Mouse (Mus musculus) frontal cortex, adult 2 months (tissue): Measurements from ENCODE around the gene Ccng1. TPM values are rescaled to one million over a fixed set of nuclear protein-coding genes. Genes with fewer than 3 reads are reported as not detected.
"Not testable (repeated sequence)": the region's sequence is repeated elsewhere in the genome, so short reads cannot be mapped to it uniquely, and the experiment has no call there.

Source experiments
- DNase-seq, 2 experiments: peaks; one replicate each; pipeline ENCODE4 v3.0.0; 2022; ENCODE audit warnings: low spot score in 1 of 2; ENCODE audit errors: extremely low spot score in 1 of 2
- polyA plus RNA-seq: library from polyadenylated mRNA; depleted of rRNA; stranded (reverse); fragments of >200 nt; gene quantifications from 2 replicates; pipeline ENCODE4 v1.2.3, GENCODE M21; 2012; rRNA removed

Gene Ccng1
- polyA plus RNA-seq, 1 experiment = 31.0 TPM

DNA sequence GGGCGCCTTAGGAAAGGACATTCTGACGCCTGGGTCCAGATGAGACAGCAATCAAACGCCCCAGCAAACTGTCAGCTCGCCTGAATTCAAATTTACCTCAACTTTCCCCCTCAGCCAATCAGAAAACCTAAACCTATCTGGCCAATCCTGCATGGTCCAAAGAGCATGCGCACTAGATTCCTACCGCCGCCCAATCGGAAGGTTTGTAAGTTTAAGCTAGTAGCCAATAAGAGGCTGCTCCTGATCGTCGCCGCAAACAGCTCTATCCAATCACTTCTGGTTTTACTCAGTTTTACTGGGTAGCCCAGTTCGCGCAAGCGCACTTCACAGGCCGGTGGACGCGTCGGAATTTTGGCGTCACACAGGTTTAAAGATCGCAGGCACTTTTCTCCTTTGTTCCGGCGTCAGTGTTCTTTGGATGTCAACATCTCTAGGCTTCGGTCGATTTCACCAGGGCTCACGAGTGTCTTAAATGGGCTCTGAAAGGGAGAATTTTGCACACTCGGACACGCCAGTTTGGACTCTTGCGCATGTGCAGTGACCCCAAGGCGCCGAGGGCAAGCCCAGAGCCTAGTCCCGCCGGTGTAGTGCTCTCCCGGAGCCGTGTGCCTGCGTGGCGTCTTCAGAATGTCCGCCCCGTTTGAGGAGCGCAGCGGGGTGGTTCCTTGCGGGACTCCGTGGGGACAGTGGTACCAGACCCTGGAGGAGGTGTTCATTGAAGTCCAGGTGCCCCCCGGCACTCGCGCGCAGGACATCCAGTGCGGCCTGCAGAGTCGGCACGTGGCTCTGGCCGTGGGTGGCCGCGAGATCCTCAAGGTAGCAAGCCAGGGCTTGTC lies 21.6 kb downstream of the Ccng1 start, which contains the start of the genes Hmmr and Nudcd2:
Hmmr (minus strand) TSS at position 84 of the 836 bp plus-strand sequence.
Nudcd2 (plus strand) TSS at position 329 of the 836 bp plus-strand sequence.
- peak; percentile 97 to 98 for DNase-seq

DNA sequence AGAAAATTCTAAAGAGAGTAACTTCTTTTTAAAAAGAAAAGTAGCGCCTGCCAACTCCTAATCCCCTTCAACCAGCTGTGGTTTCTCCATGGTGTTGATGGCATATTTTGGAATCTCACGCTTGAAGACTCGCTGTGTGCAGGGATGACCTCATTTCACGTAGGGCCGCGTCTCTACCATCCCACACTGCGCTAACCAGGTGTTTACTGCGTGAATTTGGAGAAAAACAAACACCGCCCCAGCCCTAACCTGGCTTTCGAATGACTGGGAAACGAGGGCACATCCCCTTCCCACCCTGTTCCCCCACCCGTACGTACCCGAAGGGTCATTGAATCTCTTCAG lies 22.1 kb downstream of the Ccng1 start:
- no peak for DNase-seq

DNA sequence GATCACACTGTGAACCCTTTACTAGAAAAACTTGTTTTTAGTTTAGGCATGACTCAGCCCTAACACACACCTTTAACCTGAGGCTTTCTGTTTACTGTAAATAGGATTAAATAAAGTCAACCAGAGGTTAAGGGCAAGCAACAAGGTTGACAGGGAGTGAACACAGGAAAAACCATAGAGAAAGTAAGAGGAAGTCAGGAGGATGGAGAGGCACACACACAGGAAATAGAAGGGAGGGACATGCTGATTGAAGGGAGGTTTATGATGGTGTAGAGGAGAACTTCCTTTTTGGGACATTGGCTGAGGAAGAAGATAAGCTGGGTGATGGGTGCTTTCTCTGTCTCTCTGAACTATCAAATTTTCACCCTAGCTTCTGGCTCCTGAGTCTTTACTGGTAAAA lies 36.8 kb downstream of the Ccng1 start:
- no peak for DNase-seq

DNA sequence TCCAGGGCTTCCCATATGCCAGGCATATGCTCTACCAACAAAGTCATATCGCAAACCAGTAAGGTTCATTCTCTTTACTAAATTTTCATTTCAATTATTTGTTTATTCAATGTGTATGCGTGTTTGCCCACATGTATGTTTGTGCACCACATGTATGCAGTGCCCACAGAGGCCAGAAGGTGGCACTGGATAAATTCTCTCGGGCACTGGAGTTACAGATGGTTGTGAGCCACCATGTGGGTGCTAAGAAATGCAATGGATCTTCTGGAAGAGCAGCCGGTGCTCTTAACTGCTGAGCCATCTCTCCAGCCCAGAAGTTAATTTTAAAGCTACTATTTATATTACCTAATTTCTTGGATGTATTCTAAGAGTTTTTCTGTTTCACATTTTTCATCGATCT lies 39.6 kb downstream of the Ccng1 start:
- DNase-seq = no peak

DNA sequence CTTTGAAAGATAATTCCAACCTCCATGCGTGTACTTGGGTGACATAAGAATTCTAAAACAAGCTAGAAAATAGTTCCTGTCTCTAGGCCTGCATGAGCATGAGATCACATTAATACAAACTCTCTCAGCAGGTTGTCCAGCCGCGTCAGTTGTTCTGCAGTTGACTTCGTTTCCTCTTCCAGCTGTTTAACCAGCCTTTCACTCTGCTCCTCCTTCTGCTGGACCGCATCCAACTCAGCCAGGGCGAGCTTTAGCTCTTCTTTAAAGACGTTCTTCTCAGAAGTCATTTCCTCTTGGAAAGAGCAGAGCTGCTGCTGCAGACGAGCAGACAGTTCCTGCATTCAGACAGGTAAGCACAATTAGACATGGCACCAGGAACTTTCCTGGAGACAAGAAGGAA lies 41.3 kb downstream of the Ccng1 start:
- DNase-seq = no peak

DNA sequence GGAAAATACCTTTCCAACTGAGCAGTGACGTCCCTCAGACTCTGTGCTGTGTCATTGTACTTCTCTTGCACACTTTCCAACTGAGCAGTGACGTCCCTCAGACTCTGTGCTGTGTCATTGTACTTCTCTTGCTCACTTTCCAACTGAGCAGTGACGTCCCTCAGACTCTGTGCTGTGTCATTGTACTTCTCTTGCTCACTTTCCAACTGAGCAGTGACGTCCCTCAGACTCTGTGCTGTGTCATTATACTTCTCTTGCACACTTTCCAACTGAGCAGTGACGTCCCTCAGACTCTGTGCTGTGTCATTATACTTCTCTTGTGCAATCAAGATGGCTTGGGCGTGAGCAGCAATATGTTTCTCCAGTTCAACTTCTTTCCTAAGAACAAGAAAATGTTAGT lies 45.2 kb downstream of the Ccng1 start:
- not testable (repeated sequence) for DNase-seq

Other genes starting within 250 kb of the Ccng1 start
- 131 and 138 TPM in 2 replicates for gene Mat2b, start 60.1 kb downstream of the Ccng1 start, polyA plus RNA-seq
- gene Hmmr, start 21.9 kb downstream of the Ccng1 start, polyA plus RNA-seq = 0.71 and 0.76 TPM in 2 replicates
- gene Nudcd2, start 21.6 kb downstream of the Ccng1 start, polyA plus RNA-seq = 17.4 and 25.3 TPM in 2 replicates